Mouse (Mus musculus) CH12.LX (cell line): Measurements from ENCODE around the gene Capns1. TPM values are rescaled to one million over a fixed set of nuclear protein-coding genes. Genes with fewer than 3 reads are reported as not detected.

Experiments used
- DNase-seq: peaks from one replicate; pipeline ENCODE4 v3.0.0-alpha.2; 2013; ENCODE audit errors: extremely low read depth
- H3K27ac ChIP-seq: 2 replicates; pipeline ENCODE4 v1.5.1; 2012; ENCODE audit warnings: low read depth, mild to moderate bottlenecking, control low read depth, moderate library complexity; ENCODE audit not compliant: insufficient read depth
- H3K27me3 ChIP-seq: replicated peaks from 2 replicates; pipeline ENCODE3; 2012; ENCODE audit warnings: inconsistent platforms
- H3K36me3 ChIP-seq, 2 experiments: replicated peaks in 1 of 2; 2 replicates each; pipeline versions ENCODE3 to v1.6.1; 2012; ENCODE audit warnings: inconsistent platforms in 1 of 2, low read length in 1 of 2, mild to moderate bottlenecking in 1 of 2, mixed read lengths in 1 of 2, moderate library complexity in 1 of 2; ENCODE audit not compliant: control insufficient read depth in 1 of 2, insufficient read depth in 1 of 2
- H3K4me1 ChIP-seq, 2 experiments: 2 replicates each; pipeline ENCODE4 v1.6.1; 2012; ENCODE audit warnings: inconsistent platforms in 1 of 2, moderate library complexity in 1 of 2; ENCODE audit not compliant: insufficient read depth in 2 of 2, control insufficient read depth in 1 of 2
- H3K4me2 ChIP-seq: 2 replicates; pipeline ENCODE4 v1.6.1; 2012; ENCODE audit warnings: low read depth, mild to moderate bottlenecking, control low read depth; ENCODE audit not compliant: poor library complexity, insufficient read depth, severe bottlenecking
- H3K4me3 ChIP-seq, 3 experiments: fragments of 150-350 bp in 1 of 3; sonication (generic) in 1 of 3; replicated peaks in 1 of 3; 2 replicates each; pipeline versions ENCODE3 to v1.5.1; 2011 to 2012; ENCODE audit warnings: low read depth in 2 of 3, low read length in 2 of 3, mild to moderate bottlenecking in 2 of 3, moderate library complexity in 2 of 3, control low read depth in 1 of 3, improper control_type of control experiment in 1 of 3, inconsistent platforms in 1 of 3, mixed read lengths in 1 of 3; ENCODE audit not compliant: poor library complexity in 1 of 3
- H3K79me2 ChIP-seq: replicated peaks from 2 replicates; pipeline ENCODE4 v1.6.1; 2012; ENCODE audit warnings: mild to moderate bottlenecking, moderate library complexity; ENCODE audit not compliant: control insufficient read depth, poor library complexity, insufficient read depth, severe bottlenecking; ENCODE audit errors: extremely low read depth
- H3K9ac ChIP-seq: 2 replicates; pipeline ENCODE4 v1.6.1; 2012; ENCODE audit warnings: low read depth, mild to moderate bottlenecking, control low read depth, moderate library complexity; ENCODE audit not compliant: insufficient read depth
- H3K9me3 ChIP-seq: replicated peaks from 2 replicates; pipeline ENCODE3; 2012; ENCODE audit warnings: low read length, inconsistent platforms, mixed read lengths
- BHLHE40 ChIP-seq: IDR thresholded peaks from 2 replicates; pipeline ENCODE4 v1.6.1; 2011; ENCODE audit warnings: mild to moderate bottlenecking, low read depth, low read length, improper control_type of control experiment
- CHD1 ChIP-seq: IDR thresholded peaks from 2 replicates; pipeline ENCODE4 v1.6.1; 2012; ENCODE audit warnings: low read depth, low read length, improper control_type of control experiment, inconsistent platforms
- CTCF ChIP-seq, 2 experiments: IDR thresholded peaks in 1 of 2; conservative IDR thresholded peaks in 1 of 2; 2 replicates each; pipeline ENCODE4 v1.5.1; 2011 to 2012; ENCODE audit warnings: low read depth in 2 of 2, low read length in 2 of 2, improper control_type of control experiment in 1 of 2, inconsistent platforms in 1 of 2, mild to moderate bottlenecking in 1 of 2, moderate library complexity in 1 of 2
- HCFC1 ChIP-seq: IDR thresholded peaks from 2 replicates; pipeline ENCODE4 v1.6.1; 2012; ENCODE audit warnings: low read depth, mild to moderate bottlenecking, inconsistent platforms, low read length, improper control_type of control experiment
- IRF4 ChIP-seq: IDR thresholded peaks from 2 replicates; pipeline ENCODE4 v1.6.1; 2014; ENCODE audit warnings: low read depth, mild to moderate bottlenecking, inconsistent platforms, low read length, improper control_type of control experiment
- KAT2A ChIP-seq: IDR thresholded peaks from 2 replicates; pipeline ENCODE4 v1.6.1; 2012; ENCODE audit warnings: low read length, improper control_type of control experiment, inconsistent platforms; ENCODE audit not compliant: insufficient replicate concordance
- MAFK ChIP-seq: IDR thresholded peaks from 2 replicates; pipeline ENCODE4 v1.6.1; 2011; ENCODE audit warnings: low read length, improper control_type of control experiment; ENCODE audit not compliant: insufficient replicate concordance
- MAX ChIP-seq: IDR thresholded peaks from 2 replicates; pipeline ENCODE4 v1.6.1; 2011; ENCODE audit warnings: low read length, improper control_type of control experiment
- MAZ ChIP-seq: IDR thresholded peaks from 2 replicates; pipeline ENCODE4 v1.6.1; 2012; ENCODE audit warnings: low read depth, mild to moderate bottlenecking, inconsistent platforms, low read length, improper control_type of control experiment, moderate library complexity
- MEF2A ChIP-seq: IDR thresholded peaks from 2 replicates; pipeline ENCODE4 v1.6.1; 2014; ENCODE audit warnings: low read depth, mild to moderate bottlenecking, inconsistent platforms, low read length, improper control_type of control experiment, borderline replicate concordance
- NELFE ChIP-seq: IDR thresholded peaks from 2 replicates; pipeline ENCODE4 v1.6.1; 2011; ENCODE audit warnings: low read depth, low read length, improper control_type of control experiment
- NRF1 ChIP-seq: IDR thresholded peaks from 2 replicates; pipeline ENCODE4 v1.6.1; 2014; ENCODE audit warnings: low read depth, mild to moderate bottlenecking, inconsistent platforms, low read length, improper control_type of control experiment, moderate library complexity
- RAD21 ChIP-seq: IDR thresholded peaks from 2 replicates; pipeline ENCODE4 v1.6.1; 2011; ENCODE audit warnings: low read depth, mild to moderate bottlenecking, low read length, improper control_type of control experiment, moderate library complexity
- SIN3A ChIP-seq: IDR thresholded peaks from 2 replicates; pipeline ENCODE4 v1.6.1; 2012; ENCODE audit warnings: low read length, improper control_type of control experiment, inconsistent platforms
- SMC3 ChIP-seq: IDR thresholded peaks from 2 replicates; pipeline ENCODE4 v1.6.1; 2011; ENCODE audit warnings: low read depth, low read length, improper control_type of control experiment
- ZC3H11A ChIP-seq: IDR thresholded peaks from 2 replicates; pipeline ENCODE4 v1.6.1; 2012; ENCODE audit warnings: low read depth, mild to moderate bottlenecking, inconsistent platforms, low read length, improper control_type of control experiment
- ZMIZ1 ChIP-seq: IDR thresholded peaks from 2 replicates; pipeline ENCODE4 v1.6.1; 2012; ENCODE audit warnings: low read depth, mild to moderate bottlenecking, inconsistent platforms, low read length, improper control_type of control experiment
- dilution Hi-C: fragments of 300-500 bp; cut with MboI; formaldehyde crosslinking; loops from 2 replicates; pipeline ENCODE4 v1.14.3; 2020; ENCODE audit warnings: low sequenced_read_pairs; ENCODE audit not compliant: extremely low pct_unique_long_range_greater_than_20kb, extremely low pct_ligation_motif_present
- in situ Hi-C: fragments of 300-500 bp; cut with MboI; formaldehyde crosslinking; loops from 3 replicates; pipeline ENCODE4 v1.14.3; 2019; ENCODE audit warnings: low sequenced_read_pairs, low pct_ligation_motif_present, low pct_unique_long_range_greater_than_20kb, mixed read lengths
- polyA plus RNA-seq: library from polyadenylated mRNA; unstranded; fragments of >175 nt; gene quantifications from 2 replicates; pipeline ENCODE4 v1.2.1, GENCODE M21; 2012; ENCODE audit warnings: low read depth; ENCODE audit not compliant: insufficient read length
- total RNA-seq, 2 experiments: library from RNA; depleted of rRNA; stranded (reverse); fragments of 300-350 nt in 1 of 2; fragments of >200 nt in 1 of 2; gene quantifications; 2 replicates each; pipeline ENCODE4 v1.2.3; 2012 to 2014

The Capns1 gene
- total and polyA plus RNA-seq, 3 experiments = 101 to 233 (median 219) TPM

GRCm38 (mm10) chr7:30205383-30205782 lies 6.8 kb upstream of the Capns1 start:
- Histone ChIP-seq H3K36me3 (no peaks in the 10 kb centered on the region), H3K79me2 (no peaks in the 10 kb centered on the region), H3K9me3 (no peaks in the 10 kb centered on the region), H3K27ac (no peak overlapping the region), H3K4me2 (no peak overlapping the region), H3K9ac (no peak overlapping the region), H3K27me3 (no peaks in the 10 kb centered on the region), H3K4me1 (peaks cover 4 to 10% of the 10 kb centered on the region in 2 experiments; a peak in 3 of 4 replicates), H3K4me3 (no peak overlapping the region)
- dilution Hi-C loops (no loop called here), in situ Hi-C loops (no loop called here)
- DNase-seq = peak; percentile 67
- TF ChIP-seq CHD1 (no peak), MEF2A (0 out of 2 replicates have a peak, but pooled peaks have one; percentile 28), ZC3H11A (peak; percentile 28; the same call in 1 of the 2 replicates), SIN3A (0 out of 2 replicates have a peak, but pooled peaks have one; percentile 36), IRF4 (peak; percentile 37; the same call in 1 of the 2 replicates), NRF1 (no peak), RAD21 (peak; percentile 85), MAFK (peak; percentile 60; the same call in 1 of the 2 replicates), BHLHE40 (0 out of 2 replicates have a peak, but pooled peaks have one; percentile 8), KAT2A (no peak), NELFE (0 out of 2 replicates have a peak, but pooled peaks have one; percentile 51), SMC3 (peak; percentile 96), HCFC1 (peak; percentile 39), CTCF (conservative IDR thresholded peaks at IDR 0.05 in 1 of 2, IDR thresholded peaks at IDR 0.05 in 1 of 2; ENCODE audit: low read depth in 2 of 2, low read length in 2 of 2) (peak; percentile 82 to 95), MAZ (0 out of 2 replicates have a peak, but pooled peaks have one; percentile 31), ZMIZ1 (no peak)

- H3K36me3 ChIP-seq = no peaks in the 10 kb centered on the region
- dilution Hi-C loops (no loop called here), in situ Hi-C loops (no loop called here)
- H3K27ac ChIP-seq = no peak overlapping the region
- peaks cover 4 to 10% of the 10 kb centered on the region in 2 experiments; a peak in 3 of 4 replicates for H3K4me1 ChIP-seq
- peak overlapping the region; percentile 57 for H3K4me2 ChIP-seq
- H3K9me3 ChIP-seq = no peaks in the 10 kb centered on the region
- DNase-seq = no peak
- H3K79me2 ChIP-seq = no peaks in the 10 kb centered on the region
- H3K4me3 ChIP-seq = no peak overlapping the region
- H3K27me3 ChIP-seq = no peaks in the 10 kb centered on the region
- no peak overlapping the region for H3K9ac ChIP-seq
- TF ChIP-seq BHLHE40 (peak; percentile 40; the same call in 1 of the 2 replicates), MAX (no peak)
Observed at GRCm38 (mm10) chr7:30204380-30204779, 5.8 kb upstream of the Capns1 start.
